Mouse (Mus musculus): ENCODE results near the gene Erbb3. TPM values are rescaled to one million over a fixed set of nuclear protein-coding genes. Genes with fewer than 3 reads are reported as not detected.

Erbb3 gene
- polyA plus RNA-seq, 1 experiment from 2014 or later = 14.8 TPM

DNA sequence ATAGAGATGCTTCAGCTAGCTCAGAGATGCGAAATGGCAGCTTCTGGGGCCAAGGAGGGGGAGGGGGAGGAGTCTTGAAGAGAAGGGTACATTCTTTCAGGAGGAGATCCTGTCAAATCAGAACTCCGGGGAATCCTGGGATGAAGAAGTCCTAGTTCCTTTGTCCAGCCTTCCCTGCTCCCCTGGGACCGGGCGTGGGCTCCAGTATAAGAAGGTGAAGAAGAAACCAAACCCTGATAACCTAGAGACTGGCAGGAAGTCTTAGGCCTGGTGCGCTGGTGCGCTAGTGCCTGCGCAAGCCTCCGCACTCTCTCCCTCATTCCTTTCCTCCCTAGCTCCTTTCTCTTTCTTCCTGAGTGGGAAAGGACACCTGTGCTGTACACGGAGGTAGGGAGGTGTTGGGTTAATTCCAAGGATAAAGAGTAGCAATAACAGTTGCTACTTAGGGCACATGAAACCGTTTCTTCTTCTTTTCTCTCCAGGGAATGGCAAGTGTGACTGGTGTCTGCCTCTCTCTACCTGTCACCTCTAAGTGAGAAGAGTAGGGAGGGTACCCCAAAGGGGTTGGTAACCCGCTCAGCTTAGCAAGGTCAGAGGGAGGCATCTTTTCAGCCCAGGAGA lies 65.2 kb downstream of the Erbb3 start:
- H3K27ac ChIP-seq = 0 out of 2 replicates have a peak overlapping the region, but pooled peaks have one; percentile 84
- 8% methylated on average over 11 of the region's 11 CpGs for WGBS

DNA sequence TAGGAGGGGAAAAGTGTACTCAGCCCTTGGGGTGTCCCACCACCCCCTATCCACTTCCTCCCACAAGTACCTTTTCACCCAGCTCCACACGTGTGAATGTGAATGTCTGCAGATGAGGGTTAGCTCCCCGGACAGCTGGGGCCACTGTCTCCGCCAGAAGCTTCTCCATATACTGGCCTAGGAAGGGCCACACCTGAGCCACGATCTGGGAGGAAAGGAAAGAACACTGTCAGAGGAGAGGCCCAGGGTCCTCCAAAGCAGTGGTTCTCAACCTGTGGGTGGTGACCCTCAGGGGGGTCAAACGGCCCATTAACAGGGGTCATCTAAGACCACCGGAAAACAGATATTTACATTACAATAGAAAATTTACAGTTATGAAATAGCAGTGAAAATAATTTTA lies 67.1 kb downstream of the Erbb3 start:
- ATAC-seq (ENCODE audit: insufficient number of reproducible peaks, insufficient read depth, low FRiP score, low TSS enrichment, low read depth) = no peak
- H3K36me3 ChIP-seq = peaks cover 43% of the 10 kb centered on the region
- 76% methylated on average over 6 of the region's 6 CpGs for WGBS
- H3K4me2 ChIP-seq = no peak overlapping the region
- H3K27ac ChIP-seq = no peak overlapping the region
- H3K9ac ChIP-seq = no peak overlapping the region
- H3K4me1 ChIP-seq = peaks cover 21% of the 10 kb centered on the region
- H3K9me3 ChIP-seq = no peaks in the 10 kb centered on the region
- no peak overlapping the region for H3K4me3 ChIP-seq
- peaks cover 41% of the 10 kb centered on the region for H3K27me3 ChIP-seq

More for the DNA sequence above, 65.2 kb downstream of the Erbb3 start:
- Histone ChIP-seq H3K9ac (peak overlapping the region; percentile 82), H3K9me3 (no peaks in the 10 kb centered on the region), H3K36me3 (peaks cover 32% of the 10 kb centered on the region), H3K4me2 (peak overlapping the region; percentile 98), H3K27me3 (peaks cover 28% of the 10 kb centered on the region), H3K4me3 (peak overlapping the region; percentile 86), H3K4me1 (peaks cover 19% of the 10 kb centered on the region)
- no peak for ATAC-seq (ENCODE audit: insufficient number of reproducible peaks, insufficient read depth, low FRiP score, low TSS enrichment, low read depth)

DNA sequence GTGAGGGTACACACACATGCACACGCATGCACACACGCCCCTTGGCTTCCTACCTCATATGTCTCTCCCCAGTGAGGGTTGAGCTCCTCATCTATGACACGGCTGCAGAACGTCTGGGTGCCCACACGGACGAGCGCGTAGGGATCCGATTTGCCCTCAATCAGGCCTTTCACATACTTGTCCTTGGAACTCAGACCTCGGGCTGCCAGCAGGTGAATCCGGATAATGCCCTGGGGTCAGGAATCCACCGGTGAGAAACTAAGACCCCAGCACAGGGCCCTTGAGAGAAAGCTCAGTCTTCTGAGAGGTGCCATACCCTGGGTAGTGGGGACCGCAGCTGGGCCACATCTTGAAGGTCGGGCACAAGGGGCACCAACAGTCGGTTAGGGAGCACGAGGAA lies 68.9 kb downstream of the Erbb3 start:
- Histone ChIP-seq H3K27me3 (peaks cover 54% of the 10 kb centered on the region), H3K9ac (no peak overlapping the region), H3K4me1 (peaks cover 22% of the 10 kb centered on the region), H3K9me3 (no peaks in the 10 kb centered on the region), H3K27ac (no peak overlapping the region), H3K4me2 (no peak overlapping the region), H3K4me3 (no peak overlapping the region), H3K36me3 (peaks cover 56% of the 10 kb centered on the region)
- 82% methylated on average over 16 of the region's 16 CpGs for WGBS
- ATAC-seq (ENCODE audit: insufficient number of reproducible peaks, insufficient read depth, low FRiP score, low TSS enrichment, low read depth) = no peak

DNA sequence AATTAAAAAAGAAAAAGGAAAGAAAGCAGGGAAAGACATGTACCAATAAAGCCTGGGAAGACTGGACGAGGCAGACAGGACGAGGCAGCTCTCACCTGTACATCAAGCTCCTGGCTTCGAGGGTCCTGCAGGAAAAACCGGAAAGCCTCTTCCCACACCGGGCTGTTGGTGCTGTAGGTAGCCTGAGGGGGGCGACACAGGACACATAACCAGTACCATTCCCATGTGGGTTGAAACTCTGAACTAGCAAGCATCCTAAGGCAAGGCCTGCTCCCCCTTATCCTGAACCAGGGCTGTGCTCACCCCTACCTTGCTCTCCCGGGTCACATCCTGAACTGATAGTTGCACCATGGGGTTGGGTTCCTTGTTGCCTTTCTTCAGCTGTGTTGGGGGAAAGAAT lies 70.6 kb downstream of the Erbb3 start:
- H3K4me3 ChIP-seq = no peak overlapping the region
- H3K9me3 ChIP-seq = no peaks in the 10 kb centered on the region
- no peak overlapping the region for H3K27ac ChIP-seq
- ATAC-seq (ENCODE audit: insufficient number of reproducible peaks, insufficient read depth, low FRiP score, low TSS enrichment, low read depth) = no peak
- H3K27me3 ChIP-seq = peaks cover 48% of the 10 kb centered on the region
- 74% methylated on average over 7 of the region's 7 CpGs for WGBS
- H3K36me3 ChIP-seq = peaks cover 63% of the 10 kb centered on the region
- peaks cover 10% of the 10 kb centered on the region for H3K4me1 ChIP-seq
- H3K9ac ChIP-seq = no peak overlapping the region
- no peak overlapping the region for H3K4me2 ChIP-seq

Small RNA genes within 50 kb of the gene (microRNA-seq; reads per million reads assigned to microRNA genes)
- gene Gm47275 (not detected), gene Mir6917 (not detected)

Other genes with a start within 250 kb of the Erbb3 start
- 13.1 and 16.2 TPM in 2 replicates for gene Coq10a, start 220.7 kb downstream of the Erbb3 start, polyA plus RNA-seq (2015; fragmentation: Nextera tagmentation; extraction: Ambion mirVana)
- gene Ankrd52, start 212.5 kb downstream of the Erbb3 start, polyA plus RNA-seq (2015; fragmentation: Nextera tagmentation; extraction: Ambion mirVana) = 15.0 and 16.0 TPM in 2 replicates
- gene Slc39a5, start 188.4 kb downstream of the Erbb3 start, polyA plus RNA-seq (2015; fragmentation: Nextera tagmentation; extraction: Ambion mirVana) = 0.20 and 0.92 TPM in 2 replicates
- gene Nabp2, start 178.2 kb downstream of the Erbb3 start, polyA plus RNA-seq (2015; fragmentation: Nextera tagmentation; extraction: Ambion mirVana) = 72.3 and 73.0 TPM in 2 replicates
- gene Rnf41, start 178.0 kb downstream of the Erbb3 start, polyA plus RNA-seq (2015; fragmentation: Nextera tagmentation; extraction: Ambion mirVana) = 45.4 and 46.7 TPM in 2 replicates
- 111 and 119 TPM in 2 replicates for gene Smarcc2, start 130.4 kb downstream of the Erbb3 start, polyA plus RNA-seq (2015; fragmentation: Nextera tagmentation; extraction: Ambion mirVana)
- 961 and 1,001 TPM in 2 replicates for gene Myl6, start 95.5 kb downstream of the Erbb3 start, polyA plus RNA-seq (2015; fragmentation: Nextera tagmentation; extraction: Ambion mirVana)
- 2.8 and 4.0 TPM in 2 replicates for gene Myl6b, start 91.0 kb downstream of the Erbb3 start, polyA plus RNA-seq (2015; fragmentation: Nextera tagmentation; extraction: Ambion mirVana)
- 21.4 and 23.1 TPM in 2 replicates for gene Esyt1, start 63.8 kb downstream of the Erbb3 start, polyA plus RNA-seq (2015; fragmentation: Nextera tagmentation; extraction: Ambion mirVana)
- gene Zc3h10, start 41.9 kb downstream of the Erbb3 start, polyA plus RNA-seq (2015; fragmentation: Nextera tagmentation; extraction: Ambion mirVana) = 13.5 and 15.5 TPM in 2 replicates
- 4,323 and 4,329 TPM in 2 replicates for gene Rpl41, start 40.3 kb downstream of the Erbb3 start, polyA plus RNA-seq (2015; fragmentation: Nextera tagmentation; extraction: Ambion mirVana)
- gene Pa2g4, start 23.7 kb downstream of the Erbb3 start, polyA plus RNA-seq (2015; fragmentation: Nextera tagmentation; extraction: Ambion mirVana) = 188 and 206 TPM in 2 replicates
- gene Rps26, start 37.1 kb upstream of the Erbb3 start, polyA plus RNA-seq (2015; fragmentation: Nextera tagmentation; extraction: Ambion mirVana) = 893 and 949 TPM in 2 replicates
- 5.3 and 5.5 TPM in 2 replicates for gene Ikzf4, start 56.3 kb upstream of the Erbb3 start, polyA plus RNA-seq (2015; fragmentation: Nextera tagmentation; extraction: Ambion mirVana)
- 18.9 and 21.8 TPM in 2 replicates for gene Suox, start 84.4 kb upstream of the Erbb3 start, polyA plus RNA-seq (2015; fragmentation: Nextera tagmentation; extraction: Ambion mirVana)
- gene Rab5b, start 106.6 kb upstream of the Erbb3 start, polyA plus RNA-seq (2015; fragmentation: Nextera tagmentation; extraction: Ambion mirVana) = 82.6 and 84.1 TPM in 2 replicates
- gene Pmel, start 114.5 kb upstream of the Erbb3 start, polyA plus RNA-seq (2015; fragmentation: Nextera tagmentation; extraction: Ambion mirVana) = 8.2 and 8.3 TPM in 2 replicates
- gene Cdk2, start 115.4 kb upstream of the Erbb3 start, polyA plus RNA-seq (2015; fragmentation: Nextera tagmentation; extraction: Ambion mirVana) = 120 and 127 TPM in 2 replicates
- 16.3 and 16.8 TPM in 2 replicates for gene Dgka, start 155.2 kb upstream of the Erbb3 start, polyA plus RNA-seq (2015; fragmentation: Nextera tagmentation; extraction: Ambion mirVana)
- 43.2 and 47.9 TPM in 2 replicates for gene Pym1, start 158.2 kb upstream of the Erbb3 start, polyA plus RNA-seq (2015; fragmentation: Nextera tagmentation; extraction: Ambion mirVana)
- gene Mmp19, start 201.3 kb upstream of the Erbb3 start, polyA plus RNA-seq (2015; fragmentation: Nextera tagmentation; extraction: Ambion mirVana) = 0.80 and 1.0 TPM in 2 replicates
- gene Dnajc14, start 214.4 kb upstream of the Erbb3 start, polyA plus RNA-seq (2015; fragmentation: Nextera tagmentation; extraction: Ambion mirVana) = 58.8 and 60.4 TPM in 2 replicates
- 25.5 and 26.0 TPM in 2 replicates for gene Tmem198b, start 214.7 kb upstream of the Erbb3 start, polyA plus RNA-seq (2015; fragmentation: Nextera tagmentation; extraction: Ambion mirVana)
- gene Sarnp, start 227.7 kb upstream of the Erbb3 start, polyA plus RNA-seq (2015; fragmentation: Nextera tagmentation; extraction: Ambion mirVana) = 252 and 265 TPM in 2 replicates
- gene Ormdl2, start 232.0 kb upstream of the Erbb3 start, polyA plus RNA-seq (2015; fragmentation: Nextera tagmentation; extraction: Ambion mirVana) = 35.2 and 41.2 TPM in 2 replicates

Data from embryonic facial prominence, embryonic 13.5 days (tissue).